Mouse (Mus musculus): Measurements from ENCODE around the gene Mettl14.
"Not testable (repeated sequence)": the region's sequence is repeated elsewhere in the genome, so short reads cannot be mapped to it uniquely, and the experiment has no call there.

Gene Mettl14

GRCm38 (mm10) chr3:123385486-123386156, at the start of gene Mettl14:
Gene Mettl14, minus strand, starts transcription at chr3:123386108.
- DNase-seq (ENCODE audit: low spot score): peak; percentile 93

- no peak for DNase-seq (ENCODE audit: low spot score)
Measured at GRCm38 (mm10) chr3:123433362-123433761, 47.5 kb upstream of the Mettl14 start.

GRCm38 (mm10) chr3:123431951-123432674, 46.2 kb upstream of the Mettl14 start:
- no peak for DNase-seq (ENCODE audit: low spot score)

- DNase-seq (ENCODE audit: low spot score): no peak
Measured at GRCm38 (mm10) chr3:123429597-123430458, 43.9 kb upstream of the Mettl14 start.

- DNase-seq (ENCODE audit: low spot score): no peak
Measured at GRCm38 (mm10) chr3:123428005-123428404, 42.1 kb upstream of the Mettl14 start.

GRCm38 (mm10) chr3:123425647-123426046, 39.7 kb upstream of the Mettl14 start:
- DNase-seq (ENCODE audit: low spot score): no peak

- DNase-seq (ENCODE audit: low spot score): no peak
Measured at GRCm38 (mm10) chr3:123413173-123413572, 27.3 kb upstream of the Mettl14 start.

GRCm38 (mm10) chr3:123411821-123412578, 26.1 kb upstream of the Mettl14 start:
- no peak for DNase-seq (ENCODE audit: low spot score)

- DNase-seq (ENCODE audit: low spot score): no peak
Measured at GRCm38 (mm10) chr3:123404945-123405344, 19.0 kb upstream of the Mettl14 start.

- DNase-seq (ENCODE audit: low spot score): no peak
Measured at GRCm38 (mm10) chr3:123397562-123398481, 11.9 kb upstream of the Mettl14 start.

GRCm38 (mm10) chr3:123395611-123396010, 9.7 kb upstream of the Mettl14 start:
- no peak for DNase-seq (ENCODE audit: low spot score)

- no peak for DNase-seq (ENCODE audit: low spot score)
Measured at GRCm38 (mm10) chr3:123391180-123391579, 5.3 kb upstream of the Mettl14 start.

GRCm38 (mm10) chr3:123386157-123386780, 361 bp upstream of the Mettl14 start:
- DNase-seq (ENCODE audit: low spot score): not testable (repeated sequence)

GRCm38 (mm10) chr3:123385118-123385485, 806 bp downstream of the Mettl14 start:
- no peak for DNase-seq (ENCODE audit: low spot score)

GRCm38 (mm10) chr3:123384435-123384834, 1.5 kb downstream of the Mettl14 start:
- DNase-seq (ENCODE audit: low spot score): no peak

- DNase-seq (ENCODE audit: low spot score): no peak
Measured at GRCm38 (mm10) chr3:123376562-123376961, 9.3 kb downstream of the Mettl14 start.

- DNase-seq (ENCODE audit: low spot score): peak; percentile 17
Measured at GRCm38 (mm10) chr3:123371766-123372535, 14.0 kb downstream of the Mettl14 start.

- no peak for DNase-seq (ENCODE audit: low spot score)
Measured at GRCm38 (mm10) chr3:123370927-123371326, 15.0 kb downstream of the Mettl14 start.

- DNase-seq (ENCODE audit: low spot score): no peak
Measured at GRCm38 (mm10) chr3:123369161-123369560, 16.7 kb downstream of the Mettl14 start.

All from ovary, adult 18-20 months (tissue).